Mouse (Mus musculus): ENCODE measurements at regions not wholly inside any gene's neighbourhood (a gene's known extent, or its start where the extent isn't known, plus 50 kb on each side); places are given as distances from the start of the nearest gene placed in this dataset.

- no peaks in the 10 kb centered on the region for H3K36me3 ChIP-seq (ENCODE audit: control insufficient read depth, insufficient read depth)
- H3K27me3 ChIP-seq (replicated peaks; ENCODE audit: control insufficient read depth, insufficient read depth, low read length) = no peaks in the 10 kb centered on the region
- no peak overlapping the region for H3K4me2 ChIP-seq (replicated peaks; ENCODE audit: low read depth)
- H3K27ac ChIP-seq (ENCODE audit: low read depth, low read length) = no peak overlapping the region
- 0 out of 2 replicates have a peak, but pooled peaks cover 2% of the 10 kb centered on the region for H3K4me1 ChIP-seq (replicated peaks; ENCODE audit: control insufficient read depth, insufficient read depth, low read length)
- no peak overlapping the region for H3K9ac ChIP-seq (ENCODE audit: low read depth, low read length)
- no peak for ATAC-seq
- no peaks in the 10 kb centered on the region for H3K9me3 ChIP-seq (ENCODE audit: control insufficient read depth)
- TF ChIP-seq CTCF (IDR thresholded peaks at IDR 0.05; ENCODE audit: low read depth) = no peak
- 82% methylated on average over 3 of the region's 3 CpGs for WGBS
- no peak overlapping the region for H3K4me3 ChIP-seq (ENCODE audit: low read depth, low read length)
Measured at GRCm38 (mm10) chr2:72787616-72788015, 192.6 kb downstream of the Sp3 start.

GRCm38 (mm10) chr2:72791496-72791895 lies 188.8 kb downstream of the Sp3 start:
- Histone ChIP-seq H3K27me3 (replicated peaks; ENCODE audit: control insufficient read depth, insufficient read depth, low read length) (no peaks in the 10 kb centered on the region), H3K4me1 (replicated peaks; ENCODE audit: control insufficient read depth, insufficient read depth, low read length) (0 out of 2 replicates have a peak, but pooled peaks cover 2% of the 10 kb centered on the region), H3K27ac (ENCODE audit: low read depth, low read length) (no peak overlapping the region), H3K9ac (ENCODE audit: low read depth, low read length) (no peak overlapping the region), H3K4me2 (replicated peaks; ENCODE audit: low read depth) (no peak overlapping the region), H3K4me3 (ENCODE audit: low read depth, low read length) (no peak overlapping the region), H3K36me3 (ENCODE audit: control insufficient read depth, insufficient read depth) (no peaks in the 10 kb centered on the region), H3K9me3 (ENCODE audit: control insufficient read depth) (no peaks in the 10 kb centered on the region)
- WGBS = 27% methylated on average over 3 of the region's 3 CpGs
- ATAC-seq = no peak
- TF ChIP-seq CTCF (IDR thresholded peaks at IDR 0.05; ENCODE audit: low read depth) = no peak

- 29% methylated on average over 10 of the region's 10 CpGs for WGBS
- no peaks in the 10 kb centered on the region for H3K4me1 ChIP-seq (replicated peaks; ENCODE audit: control insufficient read depth, insufficient read depth, low read length)
- H3K27me3 ChIP-seq (replicated peaks; ENCODE audit: control insufficient read depth, insufficient read depth, low read length) = no peaks in the 10 kb centered on the region
- no peak for TF ChIP-seq CTCF (IDR thresholded peaks at IDR 0.05; ENCODE audit: low read depth)
- ATAC-seq = no peak
- no peak overlapping the region for H3K4me3 ChIP-seq (ENCODE audit: low read depth, low read length)
- no peaks in the 10 kb centered on the region for H3K36me3 ChIP-seq (ENCODE audit: control insufficient read depth, insufficient read depth)
- no peak overlapping the region for H3K9ac ChIP-seq (ENCODE audit: low read depth, low read length)
- H3K9me3 ChIP-seq (ENCODE audit: control insufficient read depth) = no peaks in the 10 kb centered on the region
- H3K27ac ChIP-seq (ENCODE audit: low read depth, low read length) = no peak overlapping the region
- H3K4me2 ChIP-seq (replicated peaks; ENCODE audit: low read depth) = no peak overlapping the region
Measured at GRCm38 (mm10) chr2:72793424-72793823, 186.8 kb downstream of the Sp3 start.

- H3K4me3 ChIP-seq (ENCODE audit: low read depth, low read length) = no peak overlapping the region
- no peak for TF ChIP-seq CTCF (IDR thresholded peaks at IDR 0.05; ENCODE audit: low read depth)
- 87% methylated on average over 4 of the region's 4 CpGs for WGBS
Measured at GRCm38 (mm10) chr2:72794501-72794900, 185.7 kb downstream of the Sp3 start.

GRCm38 (mm10) chr2:72797002-72797718 lies 183.1 kb downstream of the Sp3 start:
- Histone ChIP-seq H3K27me3 (replicated peaks; ENCODE audit: control insufficient read depth, insufficient read depth, low read length) (no peaks in the 10 kb centered on the region), H3K27ac (ENCODE audit: low read depth, low read length) (peak overlapping the region; percentile 78)

More at GRCm38 (mm10) chr2:72794501-72794900, 185.7 kb downstream of the Sp3 start:
- Histone ChIP-seq H3K4me1 (replicated peaks; ENCODE audit: control insufficient read depth, insufficient read depth, low read length) (no peaks in the 10 kb centered on the region), H3K27ac (ENCODE audit: low read depth, low read length) (no peak overlapping the region), H3K9ac (ENCODE audit: low read depth, low read length) (no peak overlapping the region), H3K36me3 (ENCODE audit: control insufficient read depth, insufficient read depth) (no peaks in the 10 kb centered on the region), H3K4me2 (replicated peaks; ENCODE audit: low read depth) (no peak overlapping the region), H3K27me3 (replicated peaks; ENCODE audit: control insufficient read depth, insufficient read depth, low read length) (no peaks in the 10 kb centered on the region), H3K9me3 (ENCODE audit: control insufficient read depth) (no peaks in the 10 kb centered on the region)
- ATAC-seq = no peak

GRCm38 (mm10) chr2:72800696-72801095 lies 179.6 kb downstream of the Sp3 start:
- Histone ChIP-seq H3K27ac (ENCODE audit: low read depth, low read length) (no peak overlapping the region), H3K27me3 (replicated peaks; ENCODE audit: control insufficient read depth, insufficient read depth, low read length) (no peaks in the 10 kb centered on the region), H3K9me3 (ENCODE audit: control insufficient read depth) (no peaks in the 10 kb centered on the region), H3K36me3 (ENCODE audit: control insufficient read depth, insufficient read depth) (no peaks in the 10 kb centered on the region), H3K4me3 (ENCODE audit: low read depth, low read length) (no peak overlapping the region), H3K4me1 (replicated peaks; ENCODE audit: control insufficient read depth, insufficient read depth, low read length) (no peaks in the 10 kb centered on the region), H3K9ac (ENCODE audit: low read depth, low read length) (no peak overlapping the region), H3K4me2 (replicated peaks; ENCODE audit: low read depth) (no peak overlapping the region)
- WGBS = 56% methylated on average over 7 of the region's 7 CpGs
- TF ChIP-seq CTCF (IDR thresholded peaks at IDR 0.05; ENCODE audit: low read depth) = no peak
- ATAC-seq = no peak

More at GRCm38 (mm10) chr2:72797002-72797718, 183.1 kb downstream of the Sp3 start:
- TF ChIP-seq CTCF (IDR thresholded peaks at IDR 0.05; ENCODE audit: low read depth) = no peak
- no peak overlapping the region for H3K9ac ChIP-seq (ENCODE audit: low read depth, low read length)
- H3K4me1 ChIP-seq (replicated peaks; ENCODE audit: control insufficient read depth, insufficient read depth, low read length) = no peaks in the 10 kb centered on the region
- H3K9me3 ChIP-seq (ENCODE audit: control insufficient read depth) = no peaks in the 10 kb centered on the region
- H3K4me3 ChIP-seq (ENCODE audit: low read depth, low read length) = no peak overlapping the region
- no peak overlapping the region for H3K4me2 ChIP-seq (replicated peaks; ENCODE audit: low read depth)
- WGBS = 53% methylated on average over 4 of the region's 4 CpGs
- peak; percentile 86 for ATAC-seq
- no peaks in the 10 kb centered on the region for H3K36me3 ChIP-seq (ENCODE audit: control insufficient read depth, insufficient read depth)

All from intestine, postnatal 0 days (tissue).